Mouse (Mus musculus) lung, embryonic 14.5 days (tissue): ENCODE measurements around the gene Mis18a. TPM values are rescaled to one million over a fixed set of nuclear protein-coding genes. Genes with fewer than 3 reads are reported as not detected.

Experiments
- ATAC-seq: fragments of 200-750 bp; cut with Nextera tagmentation; 2 replicates; pipeline ENCODE4 v1.8.0; 2017; ENCODE audit warnings: mild to moderate bottlenecking, moderate TSS enrichment, moderate library complexity; ENCODE audit not compliant: insufficient read depth
- DNase-seq: peaks from one replicate; pipeline ENCODE4 v3.0.0-alpha.2; 2015
- H3K27ac ChIP-seq: fragments of 300-500 bp; sonication (generic); 2 replicates; pipeline ENCODE4 v1.5.1; 2014; ENCODE audit warnings: low read depth, mild to moderate bottlenecking, moderate library complexity
- H3K27me3 ChIP-seq: fragments of 300-500 bp; sonication (generic); 2 replicates; pipeline ENCODE4 v1.6.1; 2014; ENCODE audit warnings: low read length, control low read depth; ENCODE audit not compliant: insufficient read depth
- H3K36me3 ChIP-seq: fragments of 300-500 bp; sonication (generic); 2 replicates; pipeline ENCODE4 v1.6.1; 2014; ENCODE audit warnings: control low read depth; ENCODE audit not compliant: insufficient read depth
- H3K4me1 ChIP-seq: fragments of 300-500 bp; sonication (generic); 2 replicates; pipeline ENCODE4 v1.6.1; 2014; ENCODE audit warnings: antibody characterized with exemption, control low read depth; ENCODE audit not compliant: insufficient read depth
- H3K4me2 ChIP-seq: fragments of 300-500 bp; sonication (generic); 2 replicates; pipeline ENCODE4 v1.6.1; 2014; ENCODE audit warnings: mild to moderate bottlenecking
- H3K4me3 ChIP-seq: fragments of 300-500 bp; sonication (generic); 2 replicates; pipeline ENCODE4 v1.5.1; 2014; ENCODE audit warnings: low read depth, low read length
- H3K9ac ChIP-seq: fragments of 300-500 bp; sonication (generic); 2 replicates; pipeline ENCODE4 v1.6.1; 2014
- H3K9me3 ChIP-seq: fragments of 300-500 bp; sonication (generic); 2 replicates; pipeline ENCODE4 v1.6.1; 2016; ENCODE audit warnings: low read depth, low read length, control low read depth
- CTCF ChIP-seq: IDR thresholded peaks from 2 replicates; pipeline ENCODE4 v1.5.1; 2016; ENCODE audit warnings: antibody characterized with exemption, low read depth
- WGBS: fragments of 180-500 bp; shearing (Covaris S2); extraction: QIAGEN DNeasy Blood & Tissue Kit; methylation state at CpG from one replicate; pipeline ENCODE4 v1.1.7; 2014; 5-methylcytosine and 5-hydroxymethylcytosine counted together
- polyA plus RNA-seq: library from polyadenylated mRNA; unstranded; fragments of >200 nt; fragmentation: Nextera tagmentation; extraction: Ambion mirVana; gene quantifications from 2 replicates; pipeline ENCODE4 v1.2.1, GENCODE M21; 2014

Gene Mis18a
- polyA plus RNA-seq, 1 experiment from 2014 or later: 84.8 TPM

DNA sequence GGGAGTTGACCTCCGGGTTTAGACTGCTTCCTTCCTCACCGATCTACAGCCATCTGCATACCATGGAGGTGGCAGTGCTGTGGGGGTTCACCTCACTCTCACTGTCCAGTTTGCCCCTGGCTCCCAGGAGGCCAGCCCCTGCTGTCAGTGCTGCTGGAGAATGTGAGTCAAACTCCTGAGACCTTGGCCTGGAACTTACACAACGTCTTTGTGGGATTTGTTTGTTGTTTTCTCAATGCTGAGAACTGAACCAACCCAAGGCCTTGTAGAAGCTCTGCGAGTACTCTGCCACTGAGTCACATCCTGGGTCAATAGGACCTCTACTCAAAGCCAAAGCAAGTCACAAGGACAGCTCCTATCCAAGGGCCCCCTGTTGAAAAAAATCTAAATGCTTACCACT, 8.4 kb upstream of the Mis18a start:
- Histone ChIP-seq H3K9me3 (peaks cover 3% of the 10 kb centered on the region; the same call in 1 of the 2 replicates), H3K36me3 (no peaks in the 10 kb centered on the region), H3K4me2 (no peak overlapping the region), H3K27ac (no peak overlapping the region), H3K9ac (no peak overlapping the region), H3K27me3 (no peaks in the 10 kb centered on the region), H3K4me3 (no peak overlapping the region), H3K4me1 (no peaks in the 10 kb centered on the region)
- TF ChIP-seq CTCF: no peak
- ATAC-seq (no peak), DNase-seq (no peak)
- WGBS: 61% methylated on average over 4 of the region's 4 CpGs

DNA sequence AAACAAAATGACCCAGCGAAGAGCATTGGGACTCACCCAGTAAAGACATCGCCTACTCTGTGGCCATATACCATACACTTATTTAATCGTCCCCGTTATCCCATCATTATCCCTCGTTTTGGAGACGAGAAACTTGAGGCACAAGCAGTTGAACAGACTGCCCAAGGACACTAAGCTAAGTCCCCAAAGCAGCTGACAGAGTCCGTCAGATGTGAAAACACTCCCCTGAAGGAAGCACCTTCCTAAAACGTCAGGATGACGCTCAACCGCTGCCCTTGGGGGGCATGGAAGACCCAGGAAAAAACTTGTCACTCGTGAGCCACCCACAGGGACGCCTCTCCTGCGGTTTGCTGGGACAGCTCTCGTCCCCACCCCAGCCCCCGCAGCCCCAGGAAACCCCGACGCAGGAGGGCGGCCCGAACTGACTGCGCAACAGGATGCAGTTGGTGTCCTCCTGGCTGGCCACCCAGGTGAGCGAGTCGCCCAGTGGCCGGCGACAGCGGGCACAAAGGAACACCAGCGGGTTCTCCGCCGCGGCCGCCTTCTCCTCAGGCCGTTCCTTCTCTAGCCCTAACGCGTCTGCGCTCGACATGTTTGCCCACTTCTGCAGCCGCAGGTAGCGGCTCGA, 490 bp downstream of the Mis18a start:
- Histone ChIP-seq H3K27ac (peak overlapping the region; percentile 26; the same call in 1 of the 2 replicates), H3K4me1 (0 out of 2 replicates have a peak, but pooled peaks cover 5% of the 10 kb centered on the region), H3K9ac (peak overlapping the region; percentile 80), H3K36me3 (peaks cover 12% of the 10 kb centered on the region; the same call in 1 of the 2 replicates), H3K4me2 (peak overlapping the region; percentile 88), H3K4me3 (peak overlapping the region; percentile 88), H3K9me3 (peaks cover 3% of the 10 kb centered on the region; the same call in 1 of the 2 replicates), H3K27me3 (no peaks in the 10 kb centered on the region)
- ATAC-seq: no peak; the same call in 1 of the 2 replicates
- 5% methylated on average over 38 of the region's 38 CpGs for WGBS
- DNase-seq: no peak
- TF ChIP-seq CTCF: no peak

DNA sequence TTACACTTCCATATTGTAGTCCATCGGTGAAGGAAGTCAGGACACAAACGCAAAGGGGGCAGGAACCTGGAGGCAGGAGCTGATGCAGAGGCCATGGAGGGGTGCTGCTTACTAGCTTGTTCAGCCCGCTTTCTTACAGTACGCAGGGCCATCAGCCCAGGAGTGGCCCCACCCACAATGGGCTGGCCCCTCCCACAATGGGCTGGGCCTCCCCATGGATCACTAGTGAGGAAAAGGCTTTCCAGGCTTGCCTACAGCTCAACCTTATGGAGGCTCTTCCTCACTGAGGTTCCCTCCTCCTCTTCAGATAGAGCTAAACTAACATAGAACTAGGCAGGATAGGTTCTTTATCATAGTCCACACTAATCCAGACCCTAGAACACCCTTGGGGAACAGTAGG, 3.2 kb downstream of the Mis18a start:
- Histone ChIP-seq H3K9ac (no peak overlapping the region), H3K4me2 (no peak overlapping the region), H3K27me3 (no peaks in the 10 kb centered on the region), H3K9me3 (no peaks in the 10 kb centered on the region), H3K4me3 (no peak overlapping the region), H3K36me3 (peaks cover 33% of the 10 kb centered on the region), H3K27ac (no peak overlapping the region), H3K4me1 (0 out of 2 replicates have a peak, but pooled peaks cover 5% of the 10 kb centered on the region)
- DNase-seq (no peak), ATAC-seq (no peak)
- TF ChIP-seq CTCF: no peak
- 94% methylated on average over 4 of the region's 4 CpGs for WGBS

DNA sequence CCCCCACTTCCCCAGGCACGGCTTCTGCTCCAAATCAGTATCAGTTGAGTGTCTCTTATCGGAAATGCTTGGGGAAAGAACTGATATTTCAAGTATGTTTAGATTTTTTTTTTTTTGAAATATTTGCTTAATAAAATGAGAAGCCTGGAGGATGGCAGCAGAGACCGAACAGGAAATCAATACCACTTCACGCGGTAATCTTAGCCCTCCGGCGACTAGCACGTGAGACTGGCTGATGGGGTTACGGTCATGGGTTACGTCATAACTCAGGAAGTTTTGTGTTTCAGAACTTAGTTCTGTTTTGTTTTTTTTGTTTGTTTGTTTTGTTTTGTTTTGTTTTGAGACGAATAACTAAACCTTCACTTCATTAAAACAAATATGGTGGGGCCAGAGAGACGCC, 16.9 kb downstream of the Mis18a start:
- no peak for TF ChIP-seq CTCF
- Histone ChIP-seq H3K4me2 (peak overlapping the region; percentile 47), H3K9ac (no peak overlapping the region), H3K4me3 (no peak overlapping the region), H3K27ac (no peak overlapping the region), H3K36me3 (no peaks in the 10 kb centered on the region), H3K9me3 (no peaks in the 10 kb centered on the region), H3K4me1 (peaks cover 9% of the 10 kb centered on the region; the same call in 1 of the 2 replicates), H3K27me3 (no peaks in the 10 kb centered on the region)
- 50% methylated on average over 12 of the region's 12 CpGs for WGBS
- DNase-seq (peak; percentile 4), ATAC-seq (no peak)

DNA sequence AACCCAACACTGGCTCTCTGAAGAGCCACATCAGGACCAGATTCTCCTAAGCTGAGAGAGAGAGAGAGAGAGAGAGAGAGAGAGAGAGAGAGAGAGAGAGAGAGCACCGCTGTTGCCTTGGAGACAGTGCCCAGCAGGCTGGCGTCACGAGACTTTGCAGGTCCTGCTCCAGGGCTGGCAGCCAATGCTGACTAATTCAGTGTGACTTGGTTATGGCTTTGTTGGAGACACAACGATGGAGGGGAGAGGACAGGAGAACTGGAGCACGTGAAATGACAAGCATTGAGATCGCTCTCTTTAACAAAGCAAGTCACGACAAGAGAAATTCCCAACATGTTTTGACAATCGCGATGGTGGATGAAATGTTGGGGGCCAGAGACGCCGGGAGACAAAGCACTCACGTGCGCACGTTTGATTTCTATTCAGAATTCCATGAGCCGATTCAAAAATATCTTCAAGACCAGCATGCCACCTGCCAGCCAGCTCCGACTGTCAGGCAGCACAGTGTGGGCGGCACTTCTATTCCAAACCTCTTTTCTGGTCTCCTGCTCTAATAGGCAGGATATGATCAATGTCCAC, 17.4 kb downstream of the Mis18a start:
- H3K27me3 ChIP-seq: no peaks in the 10 kb centered on the region
- no peaks in the 10 kb centered on the region for H3K36me3 ChIP-seq
- H3K9ac ChIP-seq: no peak overlapping the region
- DNase-seq (peak; percentile 70), ATAC-seq (peak; percentile 29; the same call in 1 of the 2 replicates)
- H3K27ac ChIP-seq: peak overlapping the region; percentile 22; the same call in 1 of the 2 replicates
- H3K4me2 ChIP-seq: peak overlapping the region; percentile 47
- H3K4me3 ChIP-seq: no peak overlapping the region
- no peak for TF ChIP-seq CTCF
- peaks cover 9% of the 10 kb centered on the region; the same call in 1 of the 2 replicates for H3K4me1 ChIP-seq
- no peaks in the 10 kb centered on the region for H3K9me3 ChIP-seq
- whole genome bisulfite sequencing: 23% methylated on average over 17 of the region's 17 CpGs

DNA sequence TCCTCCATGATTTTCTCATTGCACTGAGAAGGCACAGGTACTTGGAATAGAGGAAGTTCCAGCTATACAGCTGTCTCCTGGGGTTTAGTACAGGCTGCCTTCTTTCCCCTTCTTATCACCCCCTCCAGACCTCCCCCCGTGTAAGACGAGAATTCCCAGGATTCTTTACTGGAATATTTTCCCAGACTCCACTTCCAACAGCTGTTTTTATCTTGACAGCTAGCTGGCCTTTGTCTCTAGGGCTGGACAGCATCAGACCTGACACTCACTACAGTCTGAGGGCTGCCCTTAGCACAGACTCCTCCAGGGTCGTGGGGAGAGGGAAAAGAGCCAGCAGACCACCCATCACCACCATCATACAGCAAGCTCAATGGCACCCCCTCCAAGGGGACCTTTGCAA, 20.9 kb downstream of the Mis18a start:
- no peaks in the 10 kb centered on the region for H3K9me3 ChIP-seq
- ATAC-seq (peak; percentile 89), DNase-seq (peak; percentile 84)
- no peak overlapping the region for H3K9ac ChIP-seq
- peaks cover 22% of the 10 kb centered on the region for H3K4me1 ChIP-seq
- H3K27ac ChIP-seq: peak overlapping the region; percentile 52
- no peak overlapping the region for H3K4me3 ChIP-seq
- no peaks in the 10 kb centered on the region for H3K36me3 ChIP-seq
- no peak overlapping the region for H3K4me2 ChIP-seq
- TF ChIP-seq CTCF: peak; percentile 15; the same call in 1 of the 2 replicates
- H3K27me3 ChIP-seq: no peaks in the 10 kb centered on the region
- 4% methylated on average over 3 of the region's 3 CpGs for WGBS

DNA sequence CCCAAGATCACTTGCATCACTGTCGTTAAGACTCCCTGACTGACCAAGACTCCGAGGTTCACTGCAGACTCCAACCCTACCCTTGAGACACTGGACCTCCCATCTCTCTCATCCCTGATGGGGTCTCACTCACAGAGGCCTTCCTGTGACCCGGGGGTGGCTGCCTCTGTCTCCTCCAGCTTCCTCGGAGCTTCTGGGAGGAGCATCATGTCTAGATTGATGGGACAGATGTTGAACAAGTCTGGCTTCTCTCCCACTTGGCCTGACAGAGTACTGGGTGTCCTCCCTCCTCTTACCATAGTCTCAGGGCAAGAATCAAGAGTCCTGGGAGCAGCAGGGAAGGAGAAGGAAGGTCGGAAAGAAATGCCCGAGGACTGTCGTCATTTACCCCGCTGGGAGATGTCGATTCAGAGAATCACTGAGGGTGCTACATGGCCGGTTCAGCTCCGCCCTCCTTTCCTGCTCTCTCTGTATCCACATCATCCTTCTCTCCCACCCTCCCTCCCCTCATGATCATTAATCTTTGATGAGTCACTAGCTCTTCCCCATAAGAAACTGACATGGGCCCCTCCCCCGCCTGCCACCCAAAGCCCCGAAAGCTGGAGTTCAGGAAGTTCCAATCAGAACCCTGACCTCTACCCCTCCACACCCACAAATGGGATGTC, 22.9 kb downstream of the Mis18a start:
- ATAC-seq (peak; percentile 32; the same call in 1 of the 2 replicates), DNase-seq (peak; percentile 67)
- no peak for TF ChIP-seq CTCF
- Histone ChIP-seq H3K27ac (peak overlapping the region; percentile 34), H3K27me3 (no peaks in the 10 kb centered on the region), H3K4me1 (peaks cover 17% of the 10 kb centered on the region), H3K9ac (no peak overlapping the region), H3K9me3 (no peaks in the 10 kb centered on the region), H3K4me2 (no peak overlapping the region), H3K36me3 (no peaks in the 10 kb centered on the region), H3K4me3 (no peak overlapping the region)
- WGBS: 31% methylated on average over 13 of the region's 13 CpGs
